Mouse (Mus musculus): Measurements from ENCODE around the gene Slc37a3. TPM values are rescaled to one million over a fixed set of nuclear protein-coding genes. Genes with fewer than 3 reads are reported as not detected.
"Not testable (repeated sequence)": the region's sequence is repeated elsewhere in the genome, so short reads cannot be mapped to it uniquely, and the experiment has no call there.

Slc37a3 gene
- polyA plus RNA-seq, 1 experiment, result 30.8 TPM

DNA sequence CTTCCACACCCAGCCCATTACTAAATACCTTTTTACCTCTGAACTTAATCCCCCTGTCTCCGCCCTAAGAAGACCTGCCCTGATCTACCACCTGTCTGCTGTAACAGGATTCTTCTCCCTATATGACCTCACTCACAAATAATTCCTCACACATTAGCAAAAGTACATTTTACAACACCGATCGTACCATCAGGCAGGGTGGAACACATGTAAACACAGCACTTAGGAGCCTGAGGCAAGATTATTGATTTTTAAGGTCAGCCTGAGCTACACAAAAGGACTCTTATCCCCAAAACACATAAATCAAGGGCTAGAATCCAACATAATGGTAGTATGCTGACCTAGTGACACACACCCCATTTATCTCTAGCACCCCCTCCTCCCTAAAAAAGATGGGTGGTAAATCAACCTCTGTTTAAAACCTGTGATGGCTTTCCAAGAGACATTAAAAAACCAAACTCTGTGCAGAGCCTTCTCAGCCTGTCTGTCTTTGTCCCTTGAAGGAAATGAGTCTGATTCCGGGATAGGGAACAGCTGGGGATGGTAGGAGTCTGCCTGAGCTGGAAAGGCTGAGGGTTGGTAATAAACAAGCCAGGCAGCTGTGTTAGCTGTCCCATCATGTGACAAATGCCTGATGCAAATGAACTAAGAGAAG lies 4.0 kb downstream of the Slc37a3 start:
- H3K4me3 ChIP-seq (ENCODE audit: control insufficient read depth, insufficient read depth, low read length), result no peak overlapping the region
- WGBS, result 92% methylated on average over 4 of the region's 4 CpGs
- no peak for DNase-seq
- H3K4me1 ChIP-seq (replicated peaks; ENCODE audit: control insufficient read depth, insufficient read depth, low read length), result peaks cover 19% of the 10 kb centered on the region
- no peaks in the 10 kb centered on the region for H3K27me3 ChIP-seq (ENCODE audit: control insufficient read depth, insufficient read depth, low read length)
- peaks cover 3% of the 10 kb centered on the region; the same call in 1 of the 2 replicates for H3K36me3 ChIP-seq (ENCODE audit: control insufficient read depth, insufficient read depth, low read length)
- no peak overlapping the region for H3K27ac ChIP-seq (ENCODE audit: control insufficient read depth, insufficient read depth, low read length)
- TF ChIP-seq POLR2A (IDR thresholded peaks at IDR 0.05; ENCODE audit: control insufficient read depth, extremely low read depth, insufficient read depth, low read length, poor library complexity) (no peak), CTCF (IDR thresholded peaks at IDR 0.05; ENCODE audit: borderline replicate concordance, control insufficient read depth, extremely low read depth, insufficient read depth, low read length, poor library complexity) (no peak)

GRCm38 (mm10) chr6:39372727-39373126 lies 4.7 kb downstream of the Slc37a3 start:
- H3K27ac ChIP-seq (ENCODE audit: control insufficient read depth, insufficient read depth, low read length), result no peak overlapping the region
- H3K27me3 ChIP-seq (ENCODE audit: control insufficient read depth, insufficient read depth, low read length), result no peaks in the 10 kb centered on the region
- peaks cover 3% of the 10 kb centered on the region; the same call in 1 of the 2 replicates for H3K36me3 ChIP-seq (ENCODE audit: control insufficient read depth, insufficient read depth, low read length)
- no peak for TF ChIP-seq CTCF (IDR thresholded peaks at IDR 0.05; ENCODE audit: borderline replicate concordance, control insufficient read depth, extremely low read depth, insufficient read depth, low read length, poor library complexity)
- TF ChIP-seq POLR2A (IDR thresholded peaks at IDR 0.05; ENCODE audit: control insufficient read depth, extremely low read depth, insufficient read depth, low read length, poor library complexity), result no peak
- no peak overlapping the region for H3K4me3 ChIP-seq (ENCODE audit: control insufficient read depth, insufficient read depth, low read length)
- WGBS, result 6% methylated on average over 7 of the region's 7 CpGs
- H3K4me1 ChIP-seq (replicated peaks; ENCODE audit: control insufficient read depth, insufficient read depth, low read length), result peaks cover 18% of the 10 kb centered on the region
- no peak for DNase-seq

DNA sequence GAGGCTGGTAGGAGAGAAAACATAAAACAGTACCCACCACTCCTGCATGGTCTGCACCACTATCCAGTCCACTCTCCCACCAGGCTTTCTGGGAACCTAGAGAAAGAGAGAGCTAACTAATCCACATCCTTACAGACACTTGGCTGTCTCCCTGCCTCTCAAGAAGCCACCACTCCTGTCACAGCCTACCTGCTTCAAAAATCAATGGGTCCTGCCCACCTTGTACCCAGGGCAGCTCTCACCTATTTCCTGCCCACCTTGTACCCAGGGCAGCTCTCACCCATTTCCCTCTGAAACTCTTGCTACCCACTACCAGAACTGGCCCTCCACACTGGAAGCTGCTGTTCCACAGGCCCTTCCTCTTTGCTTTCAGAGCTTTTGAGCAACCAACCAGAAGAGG lies 5.4 kb downstream of the Slc37a3 start:
- Histone ChIP-seq H3K27ac (ENCODE audit: control insufficient read depth, insufficient read depth, low read length) (no peak overlapping the region), H3K36me3 (ENCODE audit: control insufficient read depth, insufficient read depth, low read length) (peaks cover 3% of the 10 kb centered on the region; the same call in 1 of the 2 replicates), H3K27me3 (ENCODE audit: control insufficient read depth, insufficient read depth, low read length) (no peaks in the 10 kb centered on the region), H3K4me1 (replicated peaks; ENCODE audit: control insufficient read depth, insufficient read depth, low read length) (peaks cover 17% of the 10 kb centered on the region), H3K4me3 (ENCODE audit: control insufficient read depth, insufficient read depth, low read length) (no peak overlapping the region)
- TF ChIP-seq CTCF (IDR thresholded peaks at IDR 0.05; ENCODE audit: borderline replicate concordance, control insufficient read depth, extremely low read depth, insufficient read depth, low read length, poor library complexity) (no peak), POLR2A (IDR thresholded peaks at IDR 0.05; ENCODE audit: control insufficient read depth, extremely low read depth, insufficient read depth, low read length, poor library complexity) (no peak)
- no peak for DNase-seq

- no peak for TF ChIP-seq CTCF (IDR thresholded peaks at IDR 0.05; ENCODE audit: borderline replicate concordance, control insufficient read depth, extremely low read depth, insufficient read depth, low read length, poor library complexity)
- TF ChIP-seq POLR2A (IDR thresholded peaks at IDR 0.05; ENCODE audit: control insufficient read depth, extremely low read depth, insufficient read depth, low read length, poor library complexity), result no peak
- 86% methylated on average over 3 of the region's 3 CpGs for WGBS
- no peak overlapping the region for H3K4me3 ChIP-seq (ENCODE audit: control insufficient read depth, insufficient read depth, low read length)
- no peak overlapping the region for H3K27ac ChIP-seq (ENCODE audit: control insufficient read depth, insufficient read depth, low read length)
- H3K36me3 ChIP-seq (ENCODE audit: control insufficient read depth, insufficient read depth, low read length), result peaks cover 14% of the 10 kb centered on the region; the same call in 1 of the 2 replicates
- no peaks in the 10 kb centered on the region for H3K27me3 ChIP-seq (ENCODE audit: control insufficient read depth, insufficient read depth, low read length)
- peaks cover 14% of the 10 kb centered on the region for H3K4me1 ChIP-seq (replicated peaks; ENCODE audit: control insufficient read depth, insufficient read depth, low read length)
- no peak for DNase-seq
Observed at GRCm38 (mm10) chr6:39369631-39370030, 7.8 kb downstream of the Slc37a3 start.

DNA sequence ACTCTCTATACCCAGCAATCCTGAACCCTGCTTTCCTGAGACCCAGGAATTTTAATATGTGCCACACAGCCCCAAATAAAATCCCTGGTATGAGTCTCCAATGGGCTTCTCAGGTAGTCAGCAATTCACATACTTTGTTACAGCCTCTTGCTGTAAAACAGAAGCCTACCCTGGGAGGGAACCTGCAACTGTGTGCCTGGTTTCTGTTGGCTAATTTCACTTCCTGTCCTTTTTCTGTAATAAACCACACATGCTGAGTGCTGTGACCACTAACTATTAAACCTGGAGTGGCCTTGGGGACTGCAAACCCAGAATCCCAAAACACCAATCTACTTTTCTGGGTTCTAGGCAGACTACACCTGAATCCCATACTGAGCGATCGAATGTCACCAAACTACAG lies 14.8 kb downstream of the Slc37a3 start:
- WGBS, result 99% methylated on average over 2 of the region's 2 CpGs
- no peak for DNase-seq
- no peak overlapping the region for H3K27ac ChIP-seq (ENCODE audit: control insufficient read depth, insufficient read depth, low read length)
- no peaks in the 10 kb centered on the region for H3K27me3 ChIP-seq (ENCODE audit: control insufficient read depth, insufficient read depth, low read length)
- peaks cover 38% of the 10 kb centered on the region for H3K36me3 ChIP-seq (ENCODE audit: control insufficient read depth, insufficient read depth, low read length)
- TF ChIP-seq CTCF (IDR thresholded peaks at IDR 0.05; ENCODE audit: borderline replicate concordance, control insufficient read depth, extremely low read depth, insufficient read depth, low read length, poor library complexity) (no peak), POLR2A (IDR thresholded peaks at IDR 0.05; ENCODE audit: control insufficient read depth, extremely low read depth, insufficient read depth, low read length, poor library complexity) (no peak)
- H3K4me1 ChIP-seq (replicated peaks; ENCODE audit: control insufficient read depth, insufficient read depth, low read length), result no peaks in the 10 kb centered on the region
- H3K4me3 ChIP-seq (ENCODE audit: control insufficient read depth, insufficient read depth, low read length), result no peak overlapping the region

DNA sequence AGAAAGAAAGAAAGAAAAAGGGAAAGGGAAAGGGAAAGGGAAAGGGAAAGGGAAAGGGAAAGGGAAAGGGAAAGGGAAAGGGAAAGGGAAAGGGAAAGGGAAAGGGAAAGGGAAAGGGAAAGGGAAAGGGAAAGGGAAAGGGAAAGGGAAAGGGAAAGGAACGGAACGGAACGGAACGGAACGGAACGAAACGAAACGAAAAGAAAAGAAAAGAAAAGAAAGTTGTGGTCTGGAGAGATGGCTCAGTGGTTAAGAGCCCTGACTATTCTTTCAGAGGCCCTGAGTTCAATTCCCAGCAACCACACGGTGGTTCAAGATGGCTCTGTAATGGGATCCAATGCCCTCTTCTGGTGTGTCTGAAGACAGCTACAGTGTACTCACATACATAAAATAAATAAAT lies 18.3 kb downstream of the Slc37a3 start:
- H3K36me3 ChIP-seq (ENCODE audit: control insufficient read depth, insufficient read depth, low read length), result peaks cover 48% of the 10 kb centered on the region
- not testable (repeated sequence) for H3K4me1 ChIP-seq (replicated peaks; ENCODE audit: control insufficient read depth, insufficient read depth, low read length); H3K27ac ChIP-seq (ENCODE audit: control insufficient read depth, insufficient read depth, low read length); DNase-seq; H3K4me3 ChIP-seq (ENCODE audit: control insufficient read depth, insufficient read depth, low read length); H3K27me3 ChIP-seq (ENCODE audit: control insufficient read depth, insufficient read depth, low read length)
- WGBS, result 97% methylated on average over 9 of the region's 9 CpGs

- Histone ChIP-seq H3K4me3 (ENCODE audit: control insufficient read depth, insufficient read depth, low read length) (no peak overlapping the region), H3K27ac (ENCODE audit: control insufficient read depth, insufficient read depth, low read length) (peak overlapping the region; percentile 46; the same call in 1 of the 2 replicates), H3K4me1 (replicated peaks; ENCODE audit: control insufficient read depth, insufficient read depth, low read length) (peaks cover 23% of the 10 kb centered on the region), H3K27me3 (ENCODE audit: control insufficient read depth, insufficient read depth, low read length) (no peaks in the 10 kb centered on the region), H3K36me3 (ENCODE audit: control insufficient read depth, insufficient read depth, low read length) (peaks cover 26% of the 10 kb centered on the region)
- TF ChIP-seq CTCF (IDR thresholded peaks at IDR 0.05; ENCODE audit: borderline replicate concordance, control insufficient read depth, extremely low read depth, insufficient read depth, low read length, poor library complexity) (no peak), POLR2A (IDR thresholded peaks at IDR 0.05; ENCODE audit: control insufficient read depth, extremely low read depth, insufficient read depth, low read length, poor library complexity) (no peak)
- 96% methylated on average over 6 of the region's 6 CpGs for WGBS
- DNase-seq, result no peak
Observed at GRCm38 (mm10) chr6:39348946-39349345, 28.5 kb downstream of the Slc37a3 start.

Measured in thymus, adult 2 months (tissue).